Mouse (Mus musculus): Measurements from ENCODE around the gene Kcnk5.

Kcnk5 gene

DNA sequence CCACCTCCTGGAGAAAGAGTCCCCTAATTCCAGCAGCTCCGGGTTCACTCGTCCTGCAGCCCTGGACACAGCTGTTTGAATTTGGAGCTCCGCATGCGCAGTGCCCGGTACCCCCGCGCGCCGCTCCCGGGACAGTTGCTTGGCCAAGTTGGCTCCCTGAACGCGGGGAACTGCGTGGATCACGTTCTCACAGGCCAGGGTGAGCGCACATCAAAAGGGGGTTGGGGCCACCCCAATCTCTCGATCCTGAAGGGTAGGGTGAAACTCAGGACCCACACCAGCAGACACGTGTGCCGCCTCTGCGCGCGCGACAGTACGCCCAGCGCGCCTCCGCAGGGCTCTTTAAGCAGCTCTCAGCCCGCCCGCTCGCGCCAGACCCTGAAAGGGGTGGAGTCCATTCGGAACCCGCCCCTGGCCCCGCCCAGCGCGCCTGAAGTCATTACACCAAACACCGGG is at the start of gene Kcnk5:
TSS of gene Kcnk5 (minus strand) at position 344 of the 456 bp plus-strand sequence.
- peak; percentile 20 to 56 for DNase-seq

DNA sequence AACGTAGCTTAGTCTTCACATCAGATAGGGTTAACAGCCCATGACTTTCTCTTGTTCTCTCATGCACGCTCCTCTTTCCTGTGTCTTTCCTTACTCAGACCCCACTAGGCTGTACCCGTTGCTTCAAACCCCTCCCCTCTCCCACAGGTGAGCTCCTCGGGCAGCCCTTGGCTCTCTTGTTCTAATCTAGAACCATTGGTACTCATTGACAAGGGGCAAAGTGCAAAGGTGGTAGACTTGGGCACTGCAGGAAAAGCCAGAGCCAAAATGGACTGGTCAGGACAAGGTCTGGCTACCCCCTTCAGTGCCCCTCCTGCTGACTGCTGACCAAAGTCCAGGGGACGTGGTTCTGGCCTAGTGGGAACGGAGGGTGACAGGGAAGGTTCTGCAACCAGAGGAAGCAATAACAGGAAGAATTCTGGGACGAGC is 48.5 kb upstream of the Kcnk5 start:
- no peak for DNase-seq

DNA sequence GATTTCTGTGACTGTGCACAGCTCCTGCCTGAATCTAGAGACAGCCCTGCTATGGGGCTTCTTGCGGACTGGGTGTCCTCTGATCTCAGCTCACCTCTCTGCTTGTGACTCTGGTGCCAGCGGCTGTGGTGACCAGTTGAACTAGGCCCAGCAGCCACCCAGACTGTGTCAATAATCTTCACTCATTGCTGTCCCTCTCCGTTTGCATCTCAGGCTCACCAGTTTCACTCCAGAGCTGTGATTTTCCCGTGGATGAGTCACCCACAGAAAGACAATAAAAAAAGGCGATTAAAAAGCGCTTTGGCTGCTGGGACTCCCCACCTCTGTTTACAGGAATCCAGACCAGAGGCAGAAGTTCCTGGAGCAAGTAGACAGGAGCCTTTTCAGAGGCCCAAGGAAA is 47.8 kb upstream of the Kcnk5 start:
- no peak for DNase-seq

DNA sequence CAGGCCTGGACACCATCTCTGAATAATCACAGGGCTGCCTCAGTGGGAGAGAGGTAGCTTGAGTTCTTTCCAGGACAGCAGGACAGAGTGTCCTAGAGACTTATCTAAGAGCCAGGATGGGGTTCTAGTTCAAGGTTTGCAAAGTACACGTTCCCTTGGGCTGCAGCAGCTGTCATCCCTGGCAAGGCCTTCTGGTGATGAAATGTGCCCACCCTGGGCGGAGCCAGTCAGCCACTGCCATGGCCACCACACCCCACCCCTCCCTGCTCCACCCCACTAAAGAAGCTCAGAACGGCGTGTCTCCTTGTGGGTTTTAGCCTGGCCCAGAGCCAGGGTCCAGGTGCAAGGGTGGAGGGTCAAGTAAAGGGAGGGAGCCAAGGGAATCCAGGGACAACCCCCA is 46.7 kb upstream of the Kcnk5 start:
- no peak for DNase-seq

DNA sequence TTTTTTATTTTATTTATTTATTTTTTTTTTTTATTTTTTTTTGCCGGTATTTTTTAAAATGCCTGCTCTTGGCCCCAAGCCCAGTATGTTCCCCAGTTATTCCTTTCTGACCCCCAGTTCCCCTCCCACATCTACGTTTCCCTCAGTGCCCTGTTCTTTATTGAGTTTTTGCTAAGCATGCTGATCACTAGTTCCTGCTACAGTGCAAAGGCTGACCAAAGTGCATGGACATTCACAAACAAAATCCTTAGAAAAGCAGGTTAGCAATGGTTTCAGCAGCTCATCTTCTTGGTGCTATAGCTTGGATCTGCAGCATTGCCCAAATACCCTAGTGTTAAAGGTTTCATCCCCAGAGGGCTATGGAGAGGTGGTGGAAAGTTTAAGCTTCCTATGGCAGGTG is 45.4 kb upstream of the Kcnk5 start:
- no peak for DNase-seq

DNA sequence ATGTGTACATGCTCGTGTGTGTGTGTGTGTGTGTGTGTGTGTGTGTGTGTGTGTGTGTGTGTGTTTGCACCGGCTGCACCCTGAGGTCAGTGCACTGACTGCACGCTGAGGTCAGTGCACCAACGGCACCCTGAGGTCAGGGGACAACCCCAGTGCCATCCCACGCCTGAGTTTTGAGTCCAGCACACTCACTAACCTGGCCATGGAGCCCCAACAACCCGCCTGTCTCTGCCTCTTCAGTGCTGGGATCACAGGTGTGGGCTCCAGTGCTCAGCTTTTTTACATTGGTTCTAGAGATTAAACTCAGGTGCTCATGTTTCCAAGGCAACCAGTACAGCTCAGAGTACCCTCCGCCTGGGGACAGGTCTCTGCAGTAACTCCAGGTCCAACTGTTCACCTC is 44.9 kb upstream of the Kcnk5 start:
- no peak for DNase-seq

DNA sequence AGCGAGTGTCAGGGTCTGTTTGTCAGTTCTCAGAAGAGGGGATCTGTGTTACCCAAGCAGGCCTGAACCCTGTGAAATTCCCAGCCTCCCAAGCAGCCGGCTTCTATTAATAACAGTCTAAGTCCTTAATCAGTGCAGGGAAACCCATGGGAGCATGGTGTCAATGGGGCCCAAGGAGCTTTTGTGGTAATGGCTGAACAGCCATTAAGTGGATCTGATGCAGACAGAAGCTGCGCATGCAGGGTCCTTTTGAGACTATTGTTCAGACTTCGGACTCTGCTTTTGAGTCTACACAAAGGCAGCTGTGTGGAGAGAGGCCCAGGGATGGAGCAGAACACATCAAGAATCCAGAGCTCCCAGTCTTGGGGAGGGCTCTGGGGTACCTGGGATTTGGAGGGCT is 43.9 kb upstream of the Kcnk5 start:
- DNase-seq, result no peak

DNA sequence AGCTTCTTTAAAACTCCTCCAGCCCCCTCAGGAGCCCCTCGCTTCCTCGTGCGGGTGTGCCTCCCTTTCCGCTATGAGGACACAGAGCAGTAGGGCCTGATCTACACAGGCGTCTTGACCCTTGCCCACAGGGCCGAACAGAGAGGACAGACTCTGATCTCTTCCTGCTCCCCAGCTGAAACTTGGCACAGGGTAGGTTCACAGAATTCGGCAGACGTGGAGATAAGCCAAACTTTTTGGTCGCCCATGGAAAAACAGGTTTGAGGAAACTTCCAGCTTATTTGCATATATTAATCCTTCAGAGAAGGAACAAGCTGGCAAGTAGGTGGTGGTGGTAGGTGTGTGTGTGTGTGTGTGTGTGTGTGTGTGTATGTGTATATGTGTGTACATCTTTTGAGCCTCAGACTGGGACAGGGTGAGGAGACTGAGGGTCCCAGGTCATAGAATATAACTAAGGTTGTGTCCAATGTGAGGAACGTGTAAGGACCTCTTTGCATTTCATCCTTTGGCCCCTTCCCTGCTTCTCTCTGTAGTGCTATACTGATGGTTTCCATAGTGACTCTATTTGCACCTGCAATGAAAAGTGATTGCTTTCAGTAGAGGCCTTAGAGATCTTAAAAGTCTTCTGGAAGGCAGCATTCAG is 43.1 kb upstream of the Kcnk5 start:
- no peak for DNase-seq

DNA sequence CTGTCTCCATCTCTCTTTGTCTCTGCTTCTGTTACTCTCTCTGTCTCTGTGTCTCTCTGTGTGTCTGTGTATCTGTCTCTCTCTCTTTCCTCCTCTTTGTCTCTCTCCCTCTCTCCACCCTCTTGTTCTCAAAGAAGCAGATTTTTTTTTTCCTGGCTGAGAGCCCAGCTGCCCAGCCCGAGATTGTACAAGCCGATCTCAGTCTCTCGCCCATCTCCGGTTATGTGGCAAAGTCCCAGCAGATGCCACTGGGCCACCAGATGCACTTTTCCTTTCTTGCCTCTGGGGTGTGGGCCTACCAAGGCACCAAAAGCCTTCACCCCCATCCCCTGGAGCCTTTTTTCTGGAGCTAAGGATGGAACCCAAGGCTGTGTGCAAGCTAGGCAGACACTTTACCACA is 42.6 kb upstream of the Kcnk5 start:
- DNase-seq, result peak in 1 of 2 experiments; percentile 17

DNA sequence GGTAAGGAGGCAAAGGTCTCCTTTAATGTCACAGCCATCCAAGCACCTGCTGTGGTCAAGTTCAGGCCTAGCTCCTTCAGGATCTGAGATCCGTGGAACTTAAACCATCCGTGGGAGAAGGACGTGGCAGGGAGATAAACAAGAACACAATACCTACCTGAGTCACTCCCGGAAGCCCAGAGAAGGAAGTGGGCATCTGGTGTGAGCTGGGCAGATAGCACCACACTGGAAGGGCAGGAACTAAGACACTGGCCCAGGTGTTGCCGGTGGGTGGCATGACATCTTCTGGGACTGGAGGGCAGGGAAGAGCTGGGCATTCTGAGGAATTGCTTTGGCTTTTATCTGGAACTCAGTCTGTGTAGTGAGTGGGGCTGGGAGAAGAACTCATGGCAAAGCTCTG is 41.6 kb upstream of the Kcnk5 start:
- DNase-seq, result no peak

DNA sequence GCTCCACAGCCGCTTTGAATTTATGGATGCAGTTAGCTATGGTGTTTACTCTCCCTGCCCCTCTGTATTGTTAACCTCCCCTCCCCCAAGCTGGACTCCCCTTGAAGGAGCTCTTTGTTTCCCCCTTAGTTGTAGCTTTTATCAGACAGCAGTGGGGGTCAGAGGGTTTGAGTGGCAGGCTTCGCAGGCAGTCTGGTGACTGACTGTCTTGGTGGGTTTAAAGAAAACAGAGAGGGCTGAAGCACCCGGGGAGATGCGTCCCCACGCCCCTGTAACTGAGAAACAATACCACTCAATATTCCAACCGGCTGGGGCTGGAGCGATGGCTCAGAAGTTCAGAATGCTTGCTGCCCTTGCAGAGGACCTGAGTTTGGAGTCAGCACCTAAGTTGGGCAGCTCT is 39.5 kb upstream of the Kcnk5 start:
- DNase-seq, result no peak

DNA sequence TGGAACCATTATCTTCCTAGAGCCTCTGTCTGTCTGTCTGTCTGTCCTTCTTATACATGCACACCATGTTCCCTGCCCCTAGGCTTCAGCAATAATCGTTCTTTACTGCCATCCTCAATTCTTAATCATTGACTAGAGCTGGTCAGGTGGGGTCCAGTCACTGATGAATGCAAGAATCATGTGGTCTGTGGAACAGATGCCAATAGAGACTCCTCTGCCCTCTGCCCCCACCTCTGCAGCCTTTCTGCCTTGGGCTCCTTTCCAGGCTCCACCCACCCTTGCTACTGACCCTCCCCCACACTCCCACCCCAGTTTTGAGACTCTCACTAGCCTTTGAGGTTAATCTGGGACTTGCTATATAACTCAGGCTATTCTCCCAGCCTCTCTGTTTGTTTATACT is 38.2 kb upstream of the Kcnk5 start:
- DNase-seq, result no peak

DNA sequence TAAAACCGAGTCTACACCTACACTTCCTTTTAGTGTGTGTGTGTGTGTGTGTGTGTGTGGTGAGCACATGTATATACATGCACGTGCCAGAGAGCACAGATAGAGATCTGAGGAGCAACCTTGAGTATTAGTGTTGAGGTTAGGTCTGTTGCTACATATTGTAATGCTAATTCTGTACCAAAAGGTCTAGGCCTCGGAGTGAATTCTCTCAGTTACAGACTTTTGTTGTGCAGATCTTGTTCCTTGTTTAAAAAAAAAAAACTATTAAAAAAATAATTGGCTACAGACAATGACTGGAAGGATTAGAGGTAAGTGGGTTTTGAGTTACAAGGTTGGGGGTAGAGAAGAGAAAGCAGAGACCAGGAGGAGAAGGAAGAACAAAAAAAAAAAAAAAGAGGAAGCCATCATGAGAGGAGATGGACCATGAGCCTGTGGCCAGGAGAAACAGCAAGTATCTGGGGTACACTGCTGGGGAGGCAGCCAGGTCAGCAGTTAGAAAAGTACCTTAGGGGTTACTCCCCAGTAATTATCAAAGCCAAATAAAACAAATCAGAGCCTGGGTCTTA is 35.8 kb upstream of the Kcnk5 start:
- DNase-seq, result no peak

DNA sequence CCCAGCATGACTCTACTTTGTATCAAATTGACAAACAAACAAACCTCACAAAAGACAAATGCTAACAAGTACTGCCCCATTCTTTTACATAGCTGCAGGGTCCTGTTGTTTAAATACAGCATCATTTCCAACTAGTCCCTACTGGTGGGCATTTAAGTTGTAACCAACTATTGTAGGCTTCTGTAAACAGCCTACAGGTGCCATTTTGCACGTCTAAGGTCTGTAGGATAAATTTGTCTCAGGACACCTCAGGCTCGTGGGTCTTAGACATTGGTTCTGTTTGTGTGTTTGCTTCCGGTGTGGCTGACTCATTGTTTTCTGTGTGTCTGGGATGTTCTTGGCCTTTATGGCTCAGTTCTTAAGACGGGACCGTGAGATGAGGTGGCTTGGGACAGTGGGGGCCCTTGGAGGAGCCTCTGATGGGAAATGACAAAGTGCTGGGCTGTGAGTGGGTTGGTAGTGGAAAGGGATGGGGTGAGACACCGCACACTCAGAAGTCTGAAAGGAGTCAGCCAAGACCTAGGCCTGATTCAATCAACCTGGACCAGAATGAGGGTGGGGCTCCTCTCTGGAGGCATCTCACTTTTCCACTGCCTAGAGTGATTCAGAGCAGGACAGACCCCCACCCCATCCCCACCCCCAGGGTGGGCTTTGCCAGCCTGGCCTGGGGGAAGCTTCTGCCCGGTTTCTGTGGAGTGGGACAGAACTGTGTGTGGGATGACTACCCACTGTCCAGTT is 35.1 kb upstream of the Kcnk5 start:
- no peak for DNase-seq

DNA sequence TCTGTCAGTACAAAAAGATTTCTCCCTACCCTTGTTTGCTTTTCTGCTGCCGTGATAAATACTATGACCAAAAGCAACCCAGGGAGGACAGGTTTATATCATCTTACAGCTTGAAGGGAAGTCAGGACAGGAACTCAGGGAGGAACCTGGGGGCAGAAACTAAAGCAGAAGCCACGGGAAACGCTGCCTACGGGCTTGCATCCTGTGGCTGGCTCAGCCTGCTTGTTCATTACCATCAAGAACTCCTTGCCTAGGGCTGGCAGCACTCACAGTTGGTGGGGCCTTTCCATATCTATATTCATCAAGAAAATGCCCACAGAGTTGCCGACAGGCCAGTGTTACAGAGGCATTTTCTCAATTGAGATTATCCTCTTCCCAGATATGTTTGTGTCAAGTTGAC is 34.2 kb upstream of the Kcnk5 start:
- DNase-seq, result no peak

DNA sequence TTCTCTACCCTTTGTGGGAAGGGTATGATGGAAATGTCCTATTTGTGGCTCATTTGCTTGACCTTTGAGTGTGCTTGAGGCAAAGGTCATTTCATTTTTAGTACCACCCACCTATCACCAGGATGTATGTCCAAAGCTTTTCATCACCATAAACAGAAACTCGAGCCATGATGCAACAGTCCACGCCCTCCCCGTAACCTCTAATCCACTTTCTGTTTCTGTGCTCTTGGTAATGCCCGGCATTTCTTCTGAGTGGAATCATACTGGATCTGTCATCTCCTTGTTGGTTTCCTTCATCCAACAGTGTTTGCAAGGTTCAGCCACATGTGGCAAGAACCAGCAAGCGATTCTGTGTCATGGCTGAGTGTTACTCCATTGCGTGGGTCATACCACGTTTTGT is 32.5 kb upstream of the Kcnk5 start:
- DNase-seq, result no peak

DNA sequence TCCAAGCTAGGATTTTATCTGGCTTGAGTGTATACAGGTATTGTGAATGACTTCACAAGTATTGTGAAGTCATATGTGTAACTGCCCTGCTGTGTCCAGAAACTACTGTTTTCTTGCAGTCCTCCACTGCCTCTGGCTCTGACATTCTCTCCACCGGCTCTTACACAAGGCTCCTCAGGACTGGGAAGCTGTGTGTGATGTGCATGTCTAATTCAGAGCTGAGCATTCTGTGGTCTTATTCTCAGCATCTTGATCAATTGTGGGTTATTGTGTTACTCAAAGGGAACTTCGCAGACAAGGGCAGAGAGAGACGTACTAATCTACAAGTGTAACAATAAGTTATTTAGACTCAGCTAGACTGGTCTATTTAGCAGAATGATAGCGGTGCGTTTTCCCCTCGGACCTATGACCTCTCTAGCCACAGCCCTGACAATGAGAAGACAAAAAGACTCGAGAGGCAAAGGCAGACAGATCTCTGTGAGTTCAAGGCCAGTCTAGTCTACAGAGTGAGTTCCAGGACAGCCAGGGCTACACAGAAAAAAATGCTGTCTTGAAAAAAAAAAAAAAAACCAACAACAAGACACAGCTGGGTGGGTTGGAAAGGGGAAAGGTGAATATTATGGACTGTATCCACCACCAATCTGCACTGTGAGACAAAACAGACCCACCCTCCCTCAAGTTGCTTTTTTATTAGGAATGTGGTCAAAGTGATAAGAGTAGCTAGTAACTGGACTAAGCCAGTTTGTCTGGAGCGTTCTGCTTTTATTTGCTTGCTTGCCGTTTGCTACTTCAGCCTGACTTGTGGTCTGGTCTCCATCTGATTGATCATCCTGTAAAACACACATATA is 30.4 kb upstream of the Kcnk5 start:
- no peak for DNase-seq

DNA sequence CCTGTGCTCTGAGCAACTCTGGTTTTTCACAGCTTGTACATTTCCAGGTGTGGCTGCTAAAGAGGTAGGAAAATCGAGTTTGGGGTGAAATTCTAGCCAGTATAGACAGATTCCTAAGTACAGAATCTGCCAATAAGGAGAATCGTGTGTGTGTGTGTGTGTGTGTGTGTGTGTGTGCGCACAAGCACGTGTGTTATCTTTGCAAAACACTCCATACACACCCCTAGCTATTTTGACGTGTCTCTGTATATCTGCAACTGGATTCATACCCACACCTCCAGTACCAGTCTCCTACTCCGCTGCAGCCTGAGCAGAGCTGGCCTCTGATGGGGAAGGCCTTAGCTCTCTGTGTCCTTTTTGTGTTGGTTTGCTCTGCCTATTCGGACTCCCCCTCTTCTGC is 28.3 kb upstream of the Kcnk5 start:
- no peak for DNase-seq

DNA sequence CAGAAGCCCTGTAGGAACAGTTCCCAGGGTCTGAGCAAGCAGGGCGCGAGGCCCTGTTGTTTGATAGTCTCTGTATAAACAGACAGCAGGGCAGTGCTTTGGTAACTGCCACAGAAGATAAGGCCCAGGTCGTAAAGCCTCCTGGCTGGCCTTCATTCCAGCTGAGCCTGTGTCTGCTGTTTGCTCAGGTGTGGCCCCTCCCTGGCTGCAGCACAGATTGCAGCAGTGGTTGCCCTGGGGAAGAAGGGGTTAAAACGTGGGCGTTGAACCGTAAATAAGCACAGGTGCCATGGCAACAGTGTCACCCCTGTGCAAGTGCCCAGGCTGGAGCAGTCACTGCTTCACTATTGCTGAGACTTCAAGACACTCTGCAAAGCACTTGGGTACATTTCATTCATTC is 26.8 kb upstream of the Kcnk5 start:
- no peak for DNase-seq

DNA sequence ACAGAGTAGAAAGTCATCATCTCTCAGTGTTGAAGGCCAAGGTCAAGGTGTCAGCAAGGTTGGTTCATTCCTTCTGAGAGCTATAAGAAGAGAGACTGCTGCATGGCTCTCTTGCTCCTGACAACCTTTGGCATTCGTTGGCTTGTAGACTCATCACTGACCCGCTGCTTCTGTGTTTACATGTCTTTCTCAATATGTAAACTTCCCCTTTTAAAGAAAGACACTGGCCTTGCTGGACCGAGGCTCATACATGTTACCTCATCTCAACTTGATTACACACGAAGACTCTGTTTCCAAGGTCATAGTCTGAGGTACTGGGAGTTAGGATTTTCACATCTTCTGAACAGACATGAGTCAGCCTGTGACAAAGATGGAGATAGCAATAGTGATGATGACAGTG is 24.1 kb upstream of the Kcnk5 start:
- DNase-seq, result no peak

DNA sequence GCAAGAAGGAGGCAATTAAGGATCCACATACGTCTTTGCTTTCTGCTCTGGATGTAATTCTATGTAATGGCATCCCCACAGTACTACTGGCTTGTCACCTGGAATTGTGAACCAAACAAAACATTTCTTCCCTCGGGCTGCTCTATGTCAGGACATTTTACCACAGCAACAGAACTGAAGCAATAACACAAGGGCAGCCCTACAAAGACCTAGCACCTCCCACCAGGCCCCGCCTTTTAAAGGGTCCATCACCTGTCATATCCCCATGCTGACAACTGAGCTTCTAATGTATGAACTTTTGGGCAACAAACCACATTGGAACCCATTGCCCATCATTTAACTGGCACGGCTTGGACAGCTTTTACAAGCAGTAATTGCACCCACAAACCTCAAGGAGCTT is 21.7 kb upstream of the Kcnk5 start:
- no peak for DNase-seq

DNA sequence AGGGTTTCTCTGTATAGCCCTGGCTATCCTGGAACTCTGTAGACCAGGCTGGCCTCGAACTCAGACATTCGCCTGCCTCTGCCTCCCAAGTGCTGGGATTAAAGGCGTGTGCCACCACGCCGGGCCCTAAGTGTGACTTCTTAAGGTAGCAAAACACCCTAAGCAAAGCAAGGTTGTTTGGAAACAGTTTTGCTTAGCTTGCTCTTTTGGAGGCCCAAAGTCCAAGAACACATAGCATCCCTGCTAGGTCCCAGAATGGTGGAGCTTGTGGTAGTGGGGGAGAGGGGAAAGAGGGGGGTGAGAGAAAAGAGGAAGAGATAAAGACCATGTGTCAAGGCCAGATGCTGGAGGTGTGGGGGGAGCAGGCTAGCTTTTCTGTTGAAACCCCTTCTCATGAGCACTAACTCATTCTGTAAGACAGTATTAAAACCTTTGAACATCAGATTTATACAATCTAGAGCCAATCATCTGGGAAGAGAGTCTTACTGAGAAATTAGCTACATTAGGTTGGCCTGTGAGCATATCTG is 21.1 kb upstream of the Kcnk5 start:
- no peak for DNase-seq

DNA sequence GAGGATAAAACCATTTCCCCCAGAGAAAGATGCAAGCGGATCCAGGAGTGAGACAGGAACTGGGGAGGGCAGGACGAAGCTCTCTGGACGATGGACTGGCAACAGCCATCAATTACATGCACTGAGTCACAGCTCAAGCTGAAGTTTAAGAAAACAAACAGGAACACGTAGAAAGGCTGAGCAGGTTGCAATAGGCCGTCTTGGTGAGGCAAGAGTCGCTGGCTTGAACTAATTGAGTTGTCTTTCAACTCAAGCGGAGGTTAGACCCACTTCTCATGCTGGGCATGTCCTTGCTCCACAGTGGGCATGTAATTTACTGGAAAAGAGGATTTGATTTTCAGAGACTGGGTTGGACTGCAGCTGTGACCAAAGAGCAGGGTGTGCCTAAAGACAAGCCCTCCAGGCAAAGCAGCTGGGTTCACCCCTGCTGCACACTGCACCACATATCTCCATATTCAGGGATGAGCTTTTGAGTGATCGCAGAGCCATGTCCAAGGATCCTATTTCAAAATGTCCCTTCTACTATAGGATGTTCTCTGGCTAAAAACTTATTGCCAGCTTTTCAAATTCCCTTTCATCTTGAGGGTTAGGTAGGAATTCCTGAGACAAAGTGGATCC is 19.6 kb upstream of the Kcnk5 start:
- DNase-seq, result no peak
